Mouse (Mus musculus) NIH3T3 (cell line): ENCODE results near the gene Itprid2.

ENCODE experiments used
- DNase-seq: peaks from one replicate; pipeline ENCODE4 v3.0.0-alpha.2; 2012; ENCODE audit warnings: low read depth

The Itprid2 gene

DNA sequence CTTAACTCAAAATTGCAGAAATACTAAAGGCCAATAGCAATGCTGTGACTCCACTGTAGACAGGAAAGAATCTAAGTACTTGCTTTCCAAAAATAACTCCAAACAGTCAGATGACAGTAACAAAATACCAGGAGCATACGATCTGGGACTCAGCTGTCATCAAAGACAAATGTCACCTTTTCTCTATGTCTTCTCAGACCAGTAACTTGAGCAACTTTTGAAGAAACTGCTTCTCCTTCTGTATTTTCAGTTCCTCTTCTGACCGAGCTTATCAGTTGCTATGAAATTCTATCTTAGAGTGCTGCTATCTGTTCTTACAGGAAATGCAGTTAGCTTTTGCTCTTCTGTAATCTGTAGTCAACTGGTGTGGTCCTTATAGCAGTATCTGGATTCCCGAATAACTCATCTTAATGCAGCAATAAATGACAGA is 78.5 kb downstream of the Itprid2 start:
- DNase-seq, result no peak

DNA sequence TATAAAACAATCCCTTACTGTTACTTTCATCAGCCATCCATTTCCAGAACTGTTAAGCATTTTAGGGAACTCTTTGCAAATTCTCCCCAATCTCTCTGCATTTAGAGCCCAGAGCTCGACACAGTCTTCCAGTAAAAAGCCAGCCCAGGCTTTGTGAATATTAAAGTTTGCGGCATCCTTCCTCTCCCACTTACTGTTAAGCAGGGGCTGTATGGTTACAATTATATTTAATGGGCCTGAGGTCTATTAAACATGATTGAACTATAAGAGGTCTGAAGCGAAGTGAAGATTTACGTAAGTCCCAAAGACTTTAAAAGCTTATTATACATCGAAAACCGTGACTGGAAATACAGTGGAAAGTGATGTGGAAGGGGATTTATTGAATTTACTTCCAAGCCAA is 79.6 kb downstream of the Itprid2 start:
- DNase-seq, result no peak

DNA sequence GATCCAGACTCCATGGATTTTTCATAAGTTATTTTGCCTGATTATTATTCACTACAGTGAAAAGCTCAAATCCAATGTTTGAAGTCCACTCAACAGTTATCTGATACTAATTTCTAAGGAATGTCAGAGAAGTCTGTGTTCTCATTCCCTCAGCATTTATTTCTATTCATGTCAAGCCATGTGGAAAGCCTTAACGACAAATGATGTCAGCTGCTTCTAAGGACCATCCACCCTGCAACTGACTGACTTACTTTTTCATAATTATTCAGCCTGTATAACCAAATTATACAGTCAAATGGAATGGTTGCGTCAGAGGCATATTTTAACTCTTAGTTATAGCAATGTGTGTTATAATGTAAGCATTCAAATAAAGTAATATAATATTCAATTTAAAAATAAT is 80.8 kb downstream of the Itprid2 start:
- DNase-seq, result no peak

DNA sequence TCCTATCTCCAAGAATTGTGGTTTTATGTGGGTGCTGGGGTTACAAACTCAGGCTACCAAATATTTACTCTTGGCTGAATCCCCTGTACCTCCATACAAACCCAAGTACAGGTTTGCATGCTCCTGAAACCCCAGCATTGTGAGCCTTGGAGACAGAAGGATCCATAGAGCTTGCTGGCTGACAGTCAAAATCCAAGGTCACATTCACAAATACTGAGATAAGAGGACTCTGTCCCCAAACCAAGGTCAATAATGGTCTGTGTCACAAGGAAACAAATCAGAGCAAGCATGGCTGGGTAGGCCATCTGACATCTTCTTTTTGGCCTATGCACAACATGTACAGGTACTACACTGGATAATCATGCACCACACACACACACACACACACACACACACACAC is 82.7 kb downstream of the Itprid2 start:
- DNase-seq, result no peak

DNA sequence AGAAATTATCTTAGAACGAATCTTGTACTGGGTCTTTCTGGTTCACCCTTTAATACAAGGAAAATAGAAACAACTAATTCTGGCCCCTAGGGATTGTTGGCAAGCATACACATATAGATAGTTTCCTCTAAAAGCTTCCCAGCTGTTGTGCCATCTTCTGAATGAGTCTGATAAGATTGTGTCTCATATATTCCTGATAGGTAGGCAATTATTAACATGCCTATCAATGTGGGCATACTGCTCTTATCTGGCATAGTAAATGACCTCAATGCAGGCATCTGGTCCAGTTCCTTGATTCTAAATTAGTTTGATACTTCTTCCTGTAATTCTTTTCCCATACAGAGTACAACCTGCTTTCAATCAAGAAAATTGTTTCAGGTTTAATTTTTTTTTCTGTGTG is 87.3 kb downstream of the Itprid2 start:
- no peak for DNase-seq
